Mouse (Mus musculus): ENCODE measurements around the gene Zic4. TPM values are rescaled to one million over a fixed set of nuclear protein-coding genes. Genes with fewer than 3 reads are reported as not detected.

Zic4 gene
- polyA plus RNA-seq, 1 experiment from 2014 or later: not detected

GRCm38 (mm10) chr9:91361033-91361855, 969 bp upstream of the Zic4 start:
- Histone ChIP-seq H3K36me3 (replicated peaks; ENCODE audit: insufficient read depth, low read length) (no peaks in the 10 kb centered on the region), H3K4me2 (ENCODE audit: low read depth, low read length) (peak overlapping the region; percentile 63; the same call in 1 of the 2 replicates), H3K27me3 (ENCODE audit: insufficient read depth, low read length) (peaks cover 78% of the 10 kb centered on the region), H3K9ac (replicated peaks) (no peak overlapping the region), H3K9me3 (ENCODE audit: low read length) (no peaks in the 10 kb centered on the region), H3K27ac (ENCODE audit: low read depth) (no peak overlapping the region), H3K4me1 (ENCODE audit: insufficient read depth) (peaks cover 8% of the 10 kb centered on the region; the same call in 1 of the 2 replicates), H3K4me3 (ENCODE audit: low read depth, low read length) (peak overlapping the region; percentile 39)
- 1% methylated on average over 35 of the region's 35 CpGs for whole genome bisulfite sequencing (ENCODE audit: insufficient replicate concordance)
- TF ChIP-seq CTCF (IDR thresholded peaks at IDR 0.05; ENCODE audit: low read depth) (no peak), EP300 (IDR thresholded peaks at IDR 0.05; ENCODE audit: low read depth) (no peak)
- ATAC-seq: no peak
- DNase-seq: no peak

- no peak overlapping the region for H3K4me3 ChIP-seq (ENCODE audit: low read depth, low read length)
- H3K27me3 ChIP-seq (ENCODE audit: insufficient read depth, low read length): peaks cover 91% of the 10 kb centered on the region
- TF ChIP-seq EP300 (IDR thresholded peaks at IDR 0.05; ENCODE audit: low read depth): no peak
- TF ChIP-seq CTCF (IDR thresholded peaks at IDR 0.05; ENCODE audit: low read depth): no peak
- H3K36me3 ChIP-seq (replicated peaks; ENCODE audit: insufficient read depth, low read length): no peaks in the 10 kb centered on the region
- H3K9ac ChIP-seq (replicated peaks): no peak overlapping the region
- H3K4me1 ChIP-seq (ENCODE audit: insufficient read depth): peaks cover 8% of the 10 kb centered on the region; the same call in 1 of the 2 replicates
- no peak overlapping the region for H3K27ac ChIP-seq (ENCODE audit: low read depth)
- ATAC-seq (no peak), DNase-seq (no peak)
- no peak overlapping the region for H3K4me2 ChIP-seq (ENCODE audit: low read depth, low read length)
- no peaks in the 10 kb centered on the region for H3K9me3 ChIP-seq (ENCODE audit: low read length)
- WGBS (ENCODE audit: insufficient replicate concordance): 9% methylated on average over 14 of the region's 14 CpGs
Observed at GRCm38 (mm10) chr9:91363011-91363730, 958 bp downstream of the Zic4 start.

GRCm38 (mm10) chr9:91363814-91364126, 1.6 kb downstream of the Zic4 start:
- H3K9me3 ChIP-seq (ENCODE audit: low read length): no peaks in the 10 kb centered on the region
- peaks cover 96% of the 10 kb centered on the region for H3K27me3 ChIP-seq (ENCODE audit: insufficient read depth, low read length)
- no peak overlapping the region for H3K27ac ChIP-seq (ENCODE audit: low read depth)
- no peak for TF ChIP-seq CTCF (IDR thresholded peaks at IDR 0.05; ENCODE audit: low read depth)
- TF ChIP-seq EP300 (IDR thresholded peaks at IDR 0.05; ENCODE audit: low read depth): no peak
- peak overlapping the region; percentile 43; the same call in 1 of the 2 replicates for H3K4me3 ChIP-seq (ENCODE audit: low read depth, low read length)
- no peak overlapping the region for H3K9ac ChIP-seq (replicated peaks)
- DNase-seq: no peak
- ATAC-seq: no peak
- H3K4me1 ChIP-seq (ENCODE audit: insufficient read depth): peaks cover 8% of the 10 kb centered on the region; the same call in 1 of the 2 replicates
- H3K36me3 ChIP-seq (replicated peaks; ENCODE audit: insufficient read depth, low read length): no peaks in the 10 kb centered on the region
- no peak overlapping the region for H3K4me2 ChIP-seq (ENCODE audit: low read depth, low read length)
- 3% methylated on average over 7 of the region's 7 CpGs for WGBS (ENCODE audit: insufficient replicate concordance)

- Histone ChIP-seq H3K9me3 (ENCODE audit: low read length) (no peaks in the 10 kb centered on the region), H3K27me3 (ENCODE audit: insufficient read depth, low read length) (peaks cover 95% of the 10 kb centered on the region), H3K4me3 (ENCODE audit: low read depth, low read length) (peak overlapping the region; percentile 43), H3K9ac (replicated peaks) (no peak overlapping the region), H3K36me3 (replicated peaks; ENCODE audit: insufficient read depth, low read length) (no peaks in the 10 kb centered on the region), H3K27ac (ENCODE audit: low read depth) (no peak overlapping the region), H3K4me1 (ENCODE audit: insufficient read depth) (peaks cover 8% of the 10 kb centered on the region; the same call in 1 of the 2 replicates), H3K4me2 (ENCODE audit: low read depth, low read length) (peak overlapping the region; percentile 61)
- ATAC-seq (peak; percentile 35; the same call in 1 of the 2 replicates), DNase-seq (no peak)
- TF ChIP-seq CTCF (IDR thresholded peaks at IDR 0.05; ENCODE audit: low read depth) (no peak), EP300 (IDR thresholded peaks at IDR 0.05; ENCODE audit: low read depth) (no peak)
- 1% methylated on average over 77 of the region's 77 CpGs for WGBS (ENCODE audit: insufficient replicate concordance)
Observed at GRCm38 (mm10) chr9:91364127-91364970, 2.1 kb downstream of the Zic4 start.

GRCm38 (mm10) chr9:91364971-91365501, 2.8 kb downstream of the Zic4 start:
- no peak for TF ChIP-seq EP300 (IDR thresholded peaks at IDR 0.05; ENCODE audit: low read depth)
- TF ChIP-seq CTCF (IDR thresholded peaks at IDR 0.05; ENCODE audit: low read depth): no peak
- Histone ChIP-seq H3K4me1 (ENCODE audit: insufficient read depth) (peaks cover 8% of the 10 kb centered on the region; the same call in 1 of the 2 replicates), H3K4me2 (ENCODE audit: low read depth, low read length) (peak overlapping the region; percentile 61), H3K36me3 (replicated peaks; ENCODE audit: insufficient read depth, low read length) (no peaks in the 10 kb centered on the region), H3K27ac (ENCODE audit: low read depth) (no peak overlapping the region), H3K9ac (replicated peaks) (no peak overlapping the region; the same call in 1 of the 2 replicates), H3K9me3 (ENCODE audit: low read length) (no peaks in the 10 kb centered on the region), H3K27me3 (ENCODE audit: insufficient read depth, low read length) (peaks cover 97% of the 10 kb centered on the region), H3K4me3 (ENCODE audit: low read depth, low read length) (peak overlapping the region; percentile 43)
- WGBS (ENCODE audit: insufficient replicate concordance): under 1% methylated on average over 37 of the region's 42 CpGs
- no peak; the same call in 1 of the 2 replicates for ATAC-seq
- no peak for DNase-seq

Measured in liver, postnatal 0 days (tissue).